Mouse (Mus musculus): ENCODE measurements at regions not wholly inside any gene's neighbourhood (a gene's known extent, or its start where the extent isn't known, plus 50 kb on each side); places are given as distances from the start of the nearest gene placed in this dataset.
A peak's percentile ranks its signal among the peaks of the same experiment; 100 is the strongest.

- no peak for DNase-seq
These were observed 142.0 kb upstream of the Hnrnpa3 start for GRCm38 (mm10) chr2:75517096-75517495.

GRCm38 (mm10) chr2:75518607-75519006 is 140.5 kb upstream of the Hnrnpa3 start:
- DNase-seq, result no peak

GRCm38 (mm10) chr2:75525562-75525961 is 133.5 kb upstream of the Hnrnpa3 start:
- no peak for DNase-seq

- no peak for DNase-seq
These were observed 130.4 kb upstream of the Hnrnpa3 start for GRCm38 (mm10) chr2:75528706-75529105.

- no peak for DNase-seq
These were observed 120.9 kb upstream of the Hnrnpa3 start for GRCm38 (mm10) chr2:75538114-75538513.

GRCm38 (mm10) chr2:75539726-75540125 is 119.3 kb upstream of the Hnrnpa3 start:
- DNase-seq, result no peak

- DNase-seq, result no peak
These were observed 116.7 kb upstream of the Hnrnpa3 start for GRCm38 (mm10) chr2:75542331-75542730.

GRCm38 (mm10) chr2:75542781-75543180 is 116.3 kb upstream of the Hnrnpa3 start:
- no peak for DNase-seq

GRCm38 (mm10) chr2:75545971-75546370 is 113.1 kb upstream of the Hnrnpa3 start:
- no peak for DNase-seq

GRCm38 (mm10) chr2:75555676-75556075 is 103.4 kb upstream of the Hnrnpa3 start:
- DNase-seq, result no peak

- no peak for DNase-seq
These were observed 102.3 kb upstream of the Hnrnpa3 start for GRCm38 (mm10) chr2:75556744-75557143.

- no peak for DNase-seq
These were observed 101.7 kb upstream of the Hnrnpa3 start for GRCm38 (mm10) chr2:75557392-75557791.

- no peak for DNase-seq
These were observed 99.1 kb upstream of the Hnrnpa3 start for GRCm38 (mm10) chr2:75559920-75560319.

- no peak for DNase-seq
These were observed 95.7 kb upstream of the Hnrnpa3 start for GRCm38 (mm10) chr2:75563253-75563913.

- no peak for DNase-seq
These were observed 94.3 kb upstream of the Hnrnpa3 start for GRCm38 (mm10) chr2:75564809-75565208.

- DNase-seq, result no peak
These were observed 91.9 kb upstream of the Hnrnpa3 start for GRCm38 (mm10) chr2:75567131-75567530.

- no peak for DNase-seq
These were observed 89.3 kb upstream of the Hnrnpa3 start for GRCm38 (mm10) chr2:75569756-75570155.

- DNase-seq, result no peak
These were observed 88.8 kb upstream of the Hnrnpa3 start for GRCm38 (mm10) chr2:75570246-75570645.

GRCm38 (mm10) chr2:75584975-75585374 is 74.1 kb upstream of the Hnrnpa3 start:
- peak; percentile 50 for DNase-seq

GRCm38 (mm10) chr2:75588572-75588971 is 70.5 kb upstream of the Hnrnpa3 start:
- peak; percentile 32 for DNase-seq

GRCm38 (mm10) chr2:75589452-75589851 is 69.6 kb upstream of the Hnrnpa3 start:
- peak; percentile 22 for DNase-seq

GRCm38 (mm10) chr2:75590175-75590574 is 68.9 kb upstream of the Hnrnpa3 start:
- DNase-seq, result peak; percentile 95

GRCm38 (mm10) chr2:75600511-75600910 is 58.5 kb upstream of the Hnrnpa3 start:
- DNase-seq, result no peak

- peak; percentile 51 for DNase-seq
These were observed 55.7 kb upstream of the Hnrnpa3 start for GRCm38 (mm10) chr2:75603175-75603871.

- DNase-seq, result no peak
These were observed 53.4 kb upstream of the Hnrnpa3 start for GRCm38 (mm10) chr2:75605634-75606033.

All from right cerebral cortex, postnatal 14 days (tissue).